Mouse (Mus musculus) retina, embryonic 14.5 days (tissue): ENCODE results near the gene Adcy3.

Source experiments
- DNase-seq: peaks from one replicate; pipeline ENCODE4 v3.0.0-alpha.2; 2015; ENCODE audit warnings: low spot score

Adcy3 gene

GRCm38 (mm10) chr12:4132941-4133846 lies at the start of gene Adcy3:
Gene Adcy3, plus strand, starts transcription at chr12:4133103.
- DNase-seq, result peak; percentile 69

- no peak for DNase-seq
Measured at GRCm38 (mm10) chr12:4083441-4083840, 49.5 kb upstream of the Adcy3 start.

GRCm38 (mm10) chr12:4107383-4107782 lies 25.5 kb upstream of the Adcy3 start:
- DNase-seq, result peak; percentile 87

GRCm38 (mm10) chr12:4116132-4116531 lies 16.8 kb upstream of the Adcy3 start:
- DNase-seq, result no peak

GRCm38 (mm10) chr12:4117136-4117535 lies 15.8 kb upstream of the Adcy3 start:
- DNase-seq, result no peak

- DNase-seq, result no peak
Measured at GRCm38 (mm10) chr12:4117579-4117978, 15.3 kb upstream of the Adcy3 start.

- no peak for DNase-seq
Measured at GRCm38 (mm10) chr12:4127346-4127745, 5.6 kb upstream of the Adcy3 start.

GRCm38 (mm10) chr12:4133847-4134212 lies 927 bp downstream of the Adcy3 start:
- peak; percentile 6 for DNase-seq

- DNase-seq, result no peak
Measured at GRCm38 (mm10) chr12:4143179-4143578, 10.3 kb downstream of the Adcy3 start.

- DNase-seq, result no peak
Measured at GRCm38 (mm10) chr12:4150936-4151335, 18.0 kb downstream of the Adcy3 start.

GRCm38 (mm10) chr12:4151969-4152368 lies 19.1 kb downstream of the Adcy3 start:
- DNase-seq, result no peak

- no peak for DNase-seq
Measured at GRCm38 (mm10) chr12:4157466-4157865, 24.6 kb downstream of the Adcy3 start.

- DNase-seq, result no peak
Measured at GRCm38 (mm10) chr12:4158179-4158578, 25.3 kb downstream of the Adcy3 start.

GRCm38 (mm10) chr12:4158868-4159632 lies 26.1 kb downstream of the Adcy3 start:
- DNase-seq, result no peak

GRCm38 (mm10) chr12:4160322-4160721 lies 27.4 kb downstream of the Adcy3 start:
- DNase-seq, result peak; percentile 41

GRCm38 (mm10) chr12:4162886-4163285 lies 30.0 kb downstream of the Adcy3 start:
- DNase-seq, result no peak

- no peak for DNase-seq
Measured at GRCm38 (mm10) chr12:4166970-4167369, 34.1 kb downstream of the Adcy3 start.

GRCm38 (mm10) chr12:4169058-4169457 lies 36.2 kb downstream of the Adcy3 start:
- no peak for DNase-seq

- no peak for DNase-seq
Measured at GRCm38 (mm10) chr12:4169622-4170021, 36.7 kb downstream of the Adcy3 start.

GRCm38 (mm10) chr12:4173108-4173790 lies 40.3 kb downstream of the Adcy3 start:
- DNase-seq, result no peak

- DNase-seq, result peak; percentile 52
Measured at GRCm38 (mm10) chr12:4178839-4179238, 45.9 kb downstream of the Adcy3 start.

- DNase-seq, result no peak
Measured at GRCm38 (mm10) chr12:4179671-4180233, 46.8 kb downstream of the Adcy3 start.
